Mouse (Mus musculus) hematopoietic stem cell, adult 5-6 weeks (primary cell): Measurements from ENCODE around the gene Tenm2. TPM values are rescaled to one million over a fixed set of nuclear protein-coding genes. Genes with fewer than 3 reads are reported as not detected.

Source experiments
- ATAC-seq, 2 experiments: fragments of 125-278 bp in 1 of 2; replicated peaks in 1 of 2; 2 replicates each; pipeline ENCODE4 v1.8.0; 2016 to 2017; ENCODE audit warnings: inconsistent platforms in 2 of 2, mild to moderate bottlenecking in 2 of 2, moderate number of reproducible peaks in 2 of 2, low read depth in 1 of 2, moderate TSS enrichment in 1 of 2; ENCODE audit not compliant: low FRiP score in 2 of 2, poor library complexity in 2 of 2, severe bottlenecking in 2 of 2, insufficient read depth in 1 of 2, low TSS enrichment in 1 of 2
- total RNA-seq: library from RNA; stranded (forward); fragments of 172-1452, 232-1000 nt; gene quantifications from 2 replicates; pipeline ENCODE4 v1.2.3, GENCODE M21; 2017

The Tenm2 gene
- total RNA-seq, 1 experiment from 2014 or later = not detected

DNA sequence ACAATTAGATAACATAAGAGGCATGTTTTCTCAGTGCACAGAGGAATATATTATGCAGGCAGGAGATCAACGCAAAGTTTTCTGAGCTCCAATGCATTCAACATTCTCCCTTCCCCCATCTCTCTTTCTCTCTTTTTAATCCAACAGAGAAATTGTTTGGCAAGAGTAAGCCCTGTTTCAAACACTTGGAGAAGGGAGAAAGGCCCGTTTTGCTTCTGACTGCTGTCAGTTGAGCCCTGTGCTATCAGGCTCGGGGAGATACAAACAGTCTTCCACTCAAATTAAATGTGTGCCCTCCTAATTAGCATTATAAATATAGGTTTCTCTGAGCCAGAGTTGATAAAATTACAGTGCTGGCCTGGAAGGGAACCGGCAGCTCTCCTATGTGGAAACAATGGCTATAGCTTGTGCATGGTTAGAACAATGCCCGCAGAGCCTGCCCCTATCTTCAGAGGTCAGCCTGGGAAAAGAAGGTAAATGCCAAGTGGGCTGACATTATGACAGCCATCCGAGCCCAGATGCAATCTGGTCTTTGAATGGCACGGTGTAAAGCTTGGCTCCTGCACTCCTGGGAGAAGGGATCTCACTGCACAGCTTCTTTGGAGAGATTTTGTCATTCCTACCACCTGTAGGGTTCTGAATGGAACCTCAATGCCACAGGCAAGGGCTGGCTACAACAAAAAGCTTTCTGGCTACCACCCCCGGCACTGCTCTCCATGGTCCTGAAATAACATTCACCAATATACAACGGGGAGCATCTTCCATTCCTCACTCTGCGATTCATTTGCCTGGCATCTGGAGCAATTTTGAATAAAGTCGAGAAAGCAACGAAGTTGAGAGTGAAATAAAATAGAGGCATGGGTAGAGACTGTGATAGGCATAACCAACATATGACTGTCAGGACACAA, 839.7 kb downstream of the Tenm2 start:
- ATAC-seq = no peak

DNA sequence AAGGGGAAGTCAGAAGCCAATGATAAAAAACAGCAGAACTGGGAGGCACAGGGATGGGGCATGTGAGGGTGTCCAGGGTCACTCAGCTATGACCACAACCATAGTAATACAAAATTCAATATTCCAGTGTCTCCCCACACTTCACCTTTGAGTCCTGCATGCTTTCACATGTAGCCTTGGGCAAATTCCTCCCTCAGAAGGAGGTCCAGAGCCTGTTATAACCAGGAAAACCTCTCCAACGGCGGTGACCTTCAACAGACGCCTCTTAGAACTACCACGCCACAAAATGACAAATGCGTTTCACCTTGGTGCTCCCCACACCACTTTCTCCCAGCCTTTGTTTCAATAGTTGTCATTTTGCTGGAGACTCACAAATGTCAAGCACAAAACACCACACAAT, 851.1 kb downstream of the Tenm2 start:
- no peak for ATAC-seq

DNA sequence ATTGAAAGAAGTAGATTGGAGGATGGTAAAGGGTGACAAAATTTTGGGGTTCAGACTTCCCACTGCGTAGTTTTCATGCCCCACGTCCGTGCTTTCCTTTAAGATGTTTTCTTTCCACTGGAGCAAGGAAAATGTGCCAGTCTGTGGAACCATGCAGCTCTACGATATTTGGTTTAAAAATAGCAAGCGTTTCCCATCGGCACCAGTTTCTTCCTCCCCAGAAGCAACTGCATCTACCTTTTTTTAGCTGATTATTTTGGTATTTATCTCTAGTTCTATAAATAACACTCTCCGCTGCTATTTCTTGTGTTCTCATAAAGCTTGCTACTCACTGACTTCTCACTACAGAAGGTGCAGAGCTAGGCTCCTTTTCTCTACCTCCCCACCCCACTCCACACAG, 864.0 kb downstream of the Tenm2 start:
- ATAC-seq = no peak

DNA sequence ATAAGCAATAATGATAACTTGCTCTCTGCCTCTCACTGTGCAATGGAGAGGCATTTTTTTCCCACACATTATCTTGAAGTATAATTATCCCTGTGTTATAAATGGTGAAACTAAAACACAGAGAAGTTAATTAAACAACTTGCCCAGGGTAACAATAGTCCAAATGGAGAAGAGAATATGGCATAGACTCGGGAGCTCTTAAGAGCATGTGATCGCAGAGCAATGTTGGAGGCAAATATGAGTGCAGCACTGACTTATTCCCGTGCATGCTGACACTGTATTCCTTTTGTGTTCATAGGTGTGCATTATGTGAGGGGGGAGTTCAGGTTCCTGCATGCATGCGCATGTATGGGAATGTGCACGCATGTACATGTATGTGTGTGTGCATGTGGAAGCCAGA, 870.7 kb downstream of the Tenm2 start:
- no peak for ATAC-seq

DNA sequence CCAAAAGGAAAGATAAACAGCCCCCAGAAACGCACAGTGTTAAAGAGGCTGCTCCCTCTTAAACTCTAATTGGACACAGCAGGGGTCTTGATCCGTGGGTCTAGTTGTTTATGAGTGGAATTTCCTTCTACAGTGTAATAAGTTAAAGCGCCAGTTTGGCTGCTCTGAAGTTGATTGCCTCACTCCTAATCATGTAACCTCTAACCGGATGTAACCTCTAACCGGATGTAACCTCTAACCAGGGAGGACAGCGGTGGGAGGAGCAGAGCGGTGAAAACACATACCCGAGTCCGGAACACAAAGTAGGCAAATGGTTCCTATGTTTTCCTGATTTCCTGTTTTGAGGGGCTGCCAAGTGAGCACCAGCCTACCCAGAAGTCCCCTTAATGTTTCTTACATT, 871.3 kb downstream of the Tenm2 start:
- ATAC-seq = no peak

DNA sequence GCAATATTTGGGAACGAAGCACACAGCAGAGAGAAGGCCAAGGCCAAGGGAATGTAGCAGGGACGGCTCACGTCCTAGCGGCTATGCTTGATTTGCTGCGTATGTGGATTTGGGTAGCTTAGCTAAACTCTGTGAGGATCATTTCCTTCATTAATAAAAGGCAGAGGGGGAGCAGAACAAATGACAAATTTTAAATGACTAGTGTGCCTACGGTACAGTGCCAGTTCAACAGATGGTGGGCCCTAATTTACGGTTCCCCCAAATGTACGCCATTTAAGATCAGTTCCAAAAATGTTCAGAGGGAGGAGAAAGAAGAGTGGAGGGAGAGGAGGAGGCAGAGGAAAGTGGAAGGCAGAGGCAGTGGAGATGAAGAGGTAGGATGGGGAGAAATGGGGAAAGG, 873.2 kb downstream of the Tenm2 start:
- ATAC-seq = no peak

DNA sequence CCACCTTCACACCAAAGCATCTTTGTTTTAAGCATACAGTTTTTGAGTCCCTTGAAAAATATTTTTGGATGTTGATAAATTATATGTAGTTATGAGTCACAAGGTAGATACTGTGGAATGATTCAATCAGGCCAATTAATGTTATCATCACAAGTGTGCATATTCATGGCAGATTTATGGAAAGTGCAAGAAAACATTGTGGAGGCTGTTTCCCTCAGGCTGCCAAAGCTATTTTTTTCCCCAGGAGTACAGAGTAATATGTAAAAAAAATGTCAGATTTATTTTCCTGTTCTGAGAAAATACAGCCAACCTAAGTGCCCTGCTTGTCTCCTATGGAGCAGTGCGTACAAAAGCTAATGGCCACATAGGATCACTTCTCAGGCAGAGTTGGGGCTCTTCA, 882.5 kb downstream of the Tenm2 start:
- ATAC-seq = no peak

DNA sequence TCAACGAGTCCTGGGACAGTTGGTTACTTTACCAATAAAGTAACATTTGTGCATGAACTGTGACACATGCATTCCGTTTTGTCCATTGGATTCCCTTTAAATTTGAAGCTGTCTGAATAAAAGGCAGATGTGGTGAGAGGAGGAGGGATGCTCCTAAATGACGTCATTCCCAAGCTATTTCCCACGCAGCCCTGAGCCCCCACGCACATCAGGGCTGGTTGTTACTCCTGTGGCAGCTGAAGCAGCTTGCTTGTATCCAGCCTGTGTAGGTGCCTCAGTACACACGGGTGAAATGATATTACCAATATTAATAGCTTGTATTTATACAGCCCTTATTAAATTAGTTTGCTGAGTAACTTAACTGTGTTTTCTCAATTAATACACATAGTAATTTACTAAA, 884.0 kb downstream of the Tenm2 start:
- no peak for ATAC-seq

DNA sequence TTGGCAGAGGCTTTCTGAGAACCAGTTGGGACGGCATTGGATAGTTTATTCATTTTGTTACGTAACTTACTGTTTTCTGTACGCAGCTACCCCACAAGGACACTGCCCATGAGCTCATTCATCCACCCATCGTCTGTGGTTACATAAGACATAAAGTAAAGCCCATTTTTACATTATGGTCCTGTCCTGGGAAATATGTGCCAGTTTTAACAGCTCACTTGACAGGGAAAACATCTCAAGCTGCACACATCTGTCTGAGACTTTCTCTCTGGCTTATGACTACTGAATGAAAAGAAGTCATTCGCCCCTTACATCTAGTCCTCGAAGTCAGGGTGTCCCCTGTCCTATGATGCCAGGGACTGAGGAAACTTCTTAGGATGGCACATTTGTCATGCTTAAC, 884.4 kb downstream of the Tenm2 start:
- ATAC-seq = no peak

DNA sequence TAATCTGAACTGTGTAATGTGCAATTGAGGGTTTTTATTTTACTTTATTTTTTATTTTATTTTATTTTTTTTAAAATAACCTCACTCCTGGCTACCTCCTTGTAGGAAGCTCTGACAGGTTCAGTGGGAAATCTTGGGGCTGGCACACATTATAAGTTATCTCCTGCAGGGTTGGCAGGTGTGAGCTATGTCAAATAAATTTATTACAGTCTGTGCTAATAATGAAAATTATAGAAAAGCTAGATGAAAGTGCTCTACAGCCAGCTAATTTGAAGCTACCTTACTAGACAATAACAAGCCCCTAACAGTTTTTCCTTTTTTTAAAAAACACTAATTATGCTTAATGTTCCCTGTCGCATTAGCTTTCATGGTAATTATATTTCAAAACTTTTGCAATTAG, 885.5 kb downstream of the Tenm2 start:
- no peak for ATAC-seq

DNA sequence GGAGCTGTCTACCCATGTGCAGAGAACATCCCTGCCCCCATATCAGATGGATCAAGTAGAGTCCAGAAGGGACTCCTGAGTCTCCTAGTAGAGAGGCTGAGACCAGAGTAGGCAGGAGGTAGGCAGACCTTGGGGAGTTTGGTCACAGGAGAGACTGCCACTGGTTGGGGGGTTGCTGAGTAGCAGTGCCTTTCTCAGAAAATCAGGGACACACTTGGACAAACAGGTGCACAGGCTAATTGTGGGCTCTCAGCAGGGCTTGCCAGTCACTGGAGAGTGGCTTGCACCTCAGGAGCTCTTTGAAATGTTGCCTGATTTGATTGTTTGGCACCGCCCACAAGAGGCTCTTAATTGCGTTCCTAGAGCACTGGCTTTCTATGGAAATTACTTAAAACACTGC, 885.9 kb downstream of the Tenm2 start:
- ATAC-seq = no peak

DNA sequence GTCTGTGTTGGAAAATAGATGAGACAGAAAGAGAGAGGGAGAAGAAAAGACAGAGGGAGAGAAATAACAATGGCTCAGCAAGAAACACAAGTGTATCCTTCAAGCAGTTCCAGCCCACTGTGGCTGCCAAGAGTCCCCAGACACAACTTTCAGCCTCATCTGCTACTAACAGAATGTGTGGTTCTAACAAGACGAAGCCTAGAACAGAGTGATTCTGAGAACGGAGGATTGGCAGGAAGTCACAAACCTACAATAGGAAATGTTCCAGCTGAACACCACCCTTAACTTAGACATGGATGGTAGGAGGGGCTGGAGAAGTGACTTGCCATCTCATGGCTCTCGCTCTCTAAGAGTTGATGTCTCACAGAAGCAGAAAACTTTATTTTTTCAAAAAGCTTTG, 894.0 kb downstream of the Tenm2 start:
- ATAC-seq = no peak

DNA sequence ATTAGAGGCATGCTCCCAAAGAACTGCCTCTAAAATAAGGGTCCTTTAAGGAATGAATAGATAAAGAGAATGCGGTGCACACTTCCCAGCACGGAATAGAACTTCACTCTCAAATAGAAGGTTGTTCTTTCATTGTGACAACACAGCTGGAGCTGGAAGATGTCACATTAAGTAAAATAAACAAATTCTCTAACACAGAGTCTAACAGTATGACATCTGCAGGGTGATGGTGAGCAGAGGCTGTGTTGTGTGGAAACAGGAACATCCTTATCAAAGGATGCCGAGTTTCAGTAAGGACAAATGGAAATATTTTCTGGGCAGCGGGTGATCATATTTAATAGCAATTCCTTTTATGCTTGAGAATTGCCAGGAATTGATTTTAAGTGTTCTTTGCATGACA, 897.3 kb downstream of the Tenm2 start:
- ATAC-seq = no peak

DNA sequence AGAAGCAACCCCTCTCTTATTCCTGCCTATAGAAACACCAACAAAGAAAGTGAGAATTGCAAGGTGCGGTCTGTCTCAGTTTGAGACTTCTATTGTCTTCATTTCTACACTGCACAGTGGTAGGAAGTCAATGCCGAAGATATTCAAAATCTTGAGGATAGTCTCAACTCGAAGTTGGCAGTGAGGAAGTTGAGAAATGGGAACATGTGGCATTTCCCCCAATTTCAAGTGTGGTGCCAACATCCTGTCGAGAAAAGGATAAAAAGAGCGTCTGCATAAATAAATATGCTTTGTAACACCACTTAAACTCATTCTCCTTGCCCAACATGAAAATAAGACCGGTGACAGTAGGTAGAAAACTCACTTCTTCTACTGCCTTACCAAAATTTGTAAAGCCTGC, 898.7 kb downstream of the Tenm2 start:
- no peak for ATAC-seq

DNA sequence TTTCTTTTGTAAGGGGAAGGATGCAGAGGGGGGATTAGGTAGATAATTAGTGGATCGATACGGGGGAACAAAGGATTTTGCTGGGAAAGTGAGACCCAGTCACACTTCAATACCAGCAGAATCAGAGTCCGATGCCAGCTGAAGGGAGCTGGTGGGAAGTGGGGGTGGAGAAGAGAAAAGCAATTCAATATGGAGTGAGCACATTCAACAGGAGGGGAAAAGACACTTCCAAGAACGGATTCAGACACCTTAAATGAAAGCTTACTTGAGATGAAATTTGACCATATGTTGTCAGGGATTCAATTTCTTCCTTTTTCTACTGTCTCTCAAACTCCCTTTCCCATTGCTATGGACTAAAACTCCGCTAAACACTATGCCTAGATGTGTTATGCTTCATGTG, 900.6 kb downstream of the Tenm2 start:
- no peak for ATAC-seq

DNA sequence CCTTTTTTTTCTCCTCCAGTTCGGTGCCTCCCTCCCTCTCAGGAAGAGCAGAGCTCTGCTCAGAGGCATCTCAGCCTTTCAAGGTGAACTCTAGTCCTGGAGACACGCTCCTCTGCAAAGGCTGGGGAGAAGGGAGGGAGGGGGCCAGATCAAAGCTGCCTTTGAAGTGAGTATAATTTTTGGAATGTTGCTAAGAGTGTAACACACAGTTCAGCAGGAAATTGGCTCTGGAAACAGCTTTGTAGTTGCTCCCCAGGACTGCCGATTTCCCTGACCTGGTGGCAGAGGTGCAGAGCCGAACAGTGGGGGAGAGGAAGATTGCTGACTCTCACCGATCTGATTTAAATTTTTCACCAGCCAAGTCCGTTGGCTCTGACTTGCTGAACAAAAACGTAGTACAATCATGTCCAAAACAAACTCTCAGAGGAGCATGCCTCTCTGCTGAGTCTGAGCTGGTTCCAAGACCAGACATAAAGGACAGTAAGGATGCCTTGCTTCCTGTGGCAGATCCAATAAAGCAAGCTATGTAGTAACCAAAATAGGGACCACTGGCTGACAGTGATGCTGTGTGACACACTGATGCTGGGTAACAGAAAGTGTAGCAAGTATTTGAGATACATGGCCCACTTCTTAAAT, 901.5 kb downstream of the Tenm2 start:
- ATAC-seq = no peak

DNA sequence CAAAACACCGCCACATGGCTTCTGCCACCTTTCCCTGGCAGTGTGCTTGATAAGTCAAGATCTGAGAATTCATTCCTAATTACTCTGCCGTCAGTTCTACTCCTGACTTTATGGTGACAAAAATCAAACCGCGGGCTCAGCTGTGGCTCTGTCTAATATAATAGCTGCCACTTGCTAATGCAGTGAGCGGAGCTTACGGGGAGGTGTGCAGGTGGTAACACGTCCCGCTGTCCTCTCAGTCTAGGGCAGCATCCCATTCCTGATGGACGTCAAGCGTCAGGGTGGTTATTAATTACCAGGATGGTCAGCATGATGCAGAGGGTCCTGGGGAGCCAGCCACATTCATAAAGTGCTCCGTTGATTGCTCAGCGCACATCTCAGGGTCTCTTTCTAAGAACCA, 903.5 kb downstream of the Tenm2 start:
- no peak for ATAC-seq

DNA sequence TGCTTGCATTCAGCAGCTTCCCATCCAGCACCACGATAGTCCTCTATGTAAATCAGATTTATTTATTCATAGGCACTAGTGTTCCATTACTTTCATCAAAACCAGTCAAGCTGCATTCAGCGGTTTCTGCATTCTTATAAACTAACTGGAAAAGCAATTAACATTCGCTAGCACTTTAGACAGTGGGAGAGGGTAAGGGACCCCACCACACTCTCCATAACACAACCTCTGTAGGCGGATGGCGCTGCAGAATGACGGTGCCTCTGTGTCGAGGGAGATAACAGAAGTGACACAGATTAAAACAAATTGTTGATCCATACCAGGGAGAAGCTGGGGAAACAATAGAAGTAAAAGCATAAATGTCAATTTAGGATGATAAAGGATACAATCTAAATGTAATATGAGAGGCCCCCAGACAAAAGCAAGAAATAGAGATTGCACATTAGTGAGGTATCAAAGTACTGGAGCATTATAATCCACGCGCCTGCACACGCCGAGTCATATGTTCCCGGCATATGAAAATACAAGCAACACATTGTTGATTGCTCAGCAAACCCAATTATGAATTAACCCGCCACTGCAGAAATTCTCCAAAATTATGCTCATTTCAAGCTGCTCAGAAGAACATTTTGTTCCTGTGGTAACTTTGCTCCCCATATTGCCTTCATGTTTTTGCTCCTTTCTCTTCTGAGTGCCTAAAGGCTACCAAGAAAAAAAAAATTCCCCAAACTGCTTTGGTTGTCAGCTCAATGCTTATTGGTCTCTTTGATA, 904.2 kb downstream of the Tenm2 start:
- ATAC-seq = no peak
